Mouse (Mus musculus): Measurements from ENCODE around the gene Gm11096. TPM values are rescaled to one million over a fixed set of nuclear protein-coding genes. Genes with fewer than 3 reads are reported as not detected.
A peak's percentile ranks its signal among the peaks of the same experiment; 100 is the strongest.

Gm11096 gene
- polyA plus RNA-seq, 1 experiment from 2014 or later = not detected

DNA sequence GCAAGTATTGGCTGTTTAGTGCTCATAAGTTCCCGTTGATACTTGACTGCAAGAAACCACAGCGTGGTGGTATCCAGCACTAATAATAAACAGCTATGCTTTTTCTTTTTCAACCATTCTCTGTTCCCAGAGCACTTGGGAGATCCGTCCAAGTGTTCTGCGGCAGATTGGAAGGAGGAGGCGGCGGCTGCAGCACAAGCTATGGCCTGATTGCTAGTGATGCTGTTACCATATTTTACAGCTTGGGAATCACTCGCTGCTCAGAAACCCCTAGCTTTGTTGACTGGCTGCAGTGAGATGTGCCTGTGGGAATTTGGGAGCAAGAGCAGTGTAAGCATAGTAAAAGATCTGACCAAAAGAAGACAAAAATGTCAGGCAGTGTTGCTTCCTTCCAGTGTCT is 14.3 kb upstream of the Gm11096 start:
- H3K36me3 ChIP-seq = peaks cover 8% of the 10 kb centered on the region; the same call in 1 of the 2 replicates
- no peak overlapping the region for H3K4me2 ChIP-seq
- peaks cover 21% of the 10 kb centered on the region for H3K4me1 ChIP-seq (replicated peaks)
- H3K27ac ChIP-seq (replicated peaks) = no peak overlapping the region
- no peak for ATAC-seq (ENCODE audit: low read depth)
- 75% methylated on average over 7 of the region's 7 CpGs for WGBS
- no peak overlapping the region for H3K4me3 ChIP-seq
- H3K9ac ChIP-seq = no peak overlapping the region
- H3K9me3 ChIP-seq = no peaks in the 10 kb centered on the region
- no peaks in the 10 kb centered on the region for H3K27me3 ChIP-seq

DNA sequence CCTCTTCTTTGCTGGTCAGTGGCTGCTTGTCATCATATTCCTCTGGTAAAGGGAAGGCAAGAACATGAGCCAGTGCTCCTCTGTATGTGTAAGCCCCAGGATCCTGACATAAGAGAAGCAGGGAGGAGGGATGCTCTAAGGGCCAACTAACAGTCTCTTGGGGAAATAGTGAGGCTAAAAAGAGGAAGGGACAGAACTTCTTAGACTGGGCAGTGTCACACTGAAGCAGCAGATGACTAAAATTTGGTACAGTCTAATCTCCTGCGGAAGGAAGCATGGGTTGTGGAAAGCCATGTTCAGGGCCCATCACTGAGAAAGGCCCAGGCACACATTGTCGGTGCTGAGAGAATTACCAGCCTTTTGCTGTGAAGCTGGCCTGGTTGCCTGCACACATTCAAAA is 8.8 kb upstream of the Gm11096 start:
- Histone ChIP-seq H3K9me3 (no peaks in the 10 kb centered on the region), H3K4me3 (no peak overlapping the region), H3K4me1 (replicated peaks) (no peaks in the 10 kb centered on the region), H3K9ac (no peak overlapping the region), H3K27me3 (no peaks in the 10 kb centered on the region), H3K4me2 (no peak overlapping the region), H3K36me3 (0 out of 2 replicates have a peak, but pooled peaks cover 14% of the 10 kb centered on the region), H3K27ac (replicated peaks) (no peak overlapping the region)
- 84% methylated on average over 2 of the region's 2 CpGs for WGBS
- no peak for ATAC-seq (ENCODE audit: low read depth)

GRCm38 (mm10) chr17:81433148-81433547 is 8.4 kb upstream of the Gm11096 start:
- no peak overlapping the region for H3K4me3 ChIP-seq
- H3K9me3 ChIP-seq = no peaks in the 10 kb centered on the region
- no peak overlapping the region for H3K27ac ChIP-seq (replicated peaks)
- peaks cover 17% of the 10 kb centered on the region; the same call in 1 of the 2 replicates for H3K36me3 ChIP-seq
- 52% methylated on average over 5 of the region's 5 CpGs for WGBS
- no peaks in the 10 kb centered on the region for H3K4me1 ChIP-seq (replicated peaks)
- no peak overlapping the region for H3K9ac ChIP-seq
- ATAC-seq (ENCODE audit: low read depth) = no peak
- H3K4me2 ChIP-seq = no peak overlapping the region
- no peaks in the 10 kb centered on the region for H3K27me3 ChIP-seq

GRCm38 (mm10) chr17:81455269-81455668 is 13.7 kb downstream of the Gm11096 start:
- Histone ChIP-seq H3K9ac (no peak overlapping the region), H3K4me2 (no peak overlapping the region), H3K27ac (replicated peaks) (no peak overlapping the region), H3K36me3 (no peaks in the 10 kb centered on the region), H3K4me1 (replicated peaks) (no peaks in the 10 kb centered on the region), H3K4me3 (no peak overlapping the region), H3K9me3 (no peaks in the 10 kb centered on the region), H3K27me3 (no peaks in the 10 kb centered on the region)
- WGBS = 63% methylated on average over 3 of the region's 3 CpGs
- no peak for ATAC-seq (ENCODE audit: low read depth)

DNA sequence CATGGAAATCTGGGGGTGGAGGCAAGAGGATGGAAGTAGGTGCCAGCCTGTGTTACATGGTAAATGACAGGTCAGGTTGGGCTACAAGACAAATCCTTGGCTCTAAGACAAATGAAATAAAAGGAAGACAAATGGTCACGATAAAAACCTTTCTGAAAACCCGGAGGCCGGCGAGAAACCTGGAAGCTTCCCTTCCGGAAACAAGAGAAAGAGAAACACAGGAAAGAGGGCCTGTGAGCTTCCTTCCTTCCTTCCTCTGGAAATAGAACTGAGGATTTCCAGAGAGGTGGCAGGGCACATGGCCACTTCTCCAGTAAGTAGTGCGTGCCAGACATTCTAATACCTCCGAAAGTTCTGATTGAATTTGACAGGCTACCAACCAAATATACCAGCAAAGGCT is 14.4 kb downstream of the Gm11096 start:
- H3K4me2 ChIP-seq = no peak overlapping the region
- 76% methylated on average over 7 of the region's 7 CpGs for WGBS
- no peak for ATAC-seq (ENCODE audit: low read depth)
- no peaks in the 10 kb centered on the region for H3K36me3 ChIP-seq
- no peak overlapping the region for H3K9ac ChIP-seq
- H3K27ac ChIP-seq (replicated peaks) = no peak overlapping the region
- 0 out of 2 replicates have a peak, but pooled peaks cover 3% of the 10 kb centered on the region for H3K4me1 ChIP-seq (replicated peaks)
- no peaks in the 10 kb centered on the region for H3K9me3 ChIP-seq
- no peaks in the 10 kb centered on the region for H3K27me3 ChIP-seq
- no peak overlapping the region for H3K4me3 ChIP-seq

- no peak for ATAC-seq (ENCODE audit: low read depth)
- Histone ChIP-seq H3K36me3 (no peaks in the 10 kb centered on the region), H3K27me3 (no peaks in the 10 kb centered on the region), H3K4me3 (no peak overlapping the region), H3K4me2 (no peak overlapping the region), H3K9me3 (no peaks in the 10 kb centered on the region), H3K4me1 (replicated peaks) (0 out of 2 replicates have a peak, but pooled peaks cover 3% of the 10 kb centered on the region), H3K9ac (no peak overlapping the region), H3K27ac (replicated peaks) (no peak overlapping the region)
- 90% methylated on average over 3 of the region's 3 CpGs for WGBS
Measured at GRCm38 (mm10) chr17:81459379-81459778, 17.8 kb downstream of the Gm11096 start.

DNA sequence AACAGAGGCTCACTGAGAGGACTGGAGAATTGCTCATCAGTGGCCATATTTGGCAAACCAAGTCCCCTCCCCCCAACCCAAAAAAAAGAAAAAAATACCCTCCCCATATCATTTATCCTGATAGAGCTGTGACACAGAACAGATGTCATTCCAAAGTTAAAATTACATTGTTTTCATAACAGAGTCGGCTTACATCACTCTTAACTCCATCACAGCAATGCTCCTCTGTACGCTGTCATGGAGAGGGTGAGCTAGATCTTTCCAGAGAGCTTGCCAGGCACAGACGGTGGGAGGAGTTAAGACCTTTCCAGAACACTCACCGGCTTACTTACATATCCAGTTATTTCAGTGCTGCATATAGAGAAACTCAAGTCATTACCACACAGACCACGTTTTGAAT is 27.4 kb downstream of the Gm11096 start:
- no peak for ATAC-seq (ENCODE audit: low read depth)

DNA sequence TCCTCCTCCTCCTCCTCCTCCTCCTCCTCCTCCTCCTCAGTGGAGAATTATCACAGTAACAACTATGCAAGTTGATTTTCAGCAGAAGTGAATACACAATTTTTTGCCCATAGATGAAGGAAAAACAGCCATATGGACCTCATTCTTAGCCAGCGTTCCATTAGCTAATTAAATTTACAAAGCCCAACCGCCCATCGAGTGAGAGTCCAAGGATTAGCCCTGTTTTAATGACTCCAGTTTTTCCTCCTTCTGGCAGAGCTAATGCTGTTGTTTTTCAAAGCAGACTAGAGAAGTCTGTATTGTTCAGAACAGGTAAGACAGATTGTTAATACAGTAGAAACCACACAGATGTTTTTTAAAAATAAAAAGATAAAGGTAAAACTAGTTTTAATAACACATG is 31.8 kb downstream of the Gm11096 start:
- H3K27me3 ChIP-seq = no peaks in the 10 kb centered on the region
- no peak overlapping the region for H3K4me2 ChIP-seq
- no peak overlapping the region for H3K27ac ChIP-seq (replicated peaks)
- ATAC-seq (ENCODE audit: low read depth) = no peak
- H3K9ac ChIP-seq = no peak overlapping the region
- 73% methylated on average over 3 of the region's 3 CpGs for WGBS
- no peaks in the 10 kb centered on the region for H3K9me3 ChIP-seq
- no peaks in the 10 kb centered on the region for H3K36me3 ChIP-seq
- no peak overlapping the region for H3K4me3 ChIP-seq
- 0 out of 2 replicates have a peak, but pooled peaks cover under 1% of the 10 kb centered on the region for H3K4me1 ChIP-seq (replicated peaks)

More for the DNA sequence above, 27.4 kb downstream of the Gm11096 start:
- Histone ChIP-seq H3K4me1 (replicated peaks) (0 out of 2 replicates have a peak, but pooled peaks cover 3% of the 10 kb centered on the region), H3K4me2 (no peak overlapping the region), H3K9ac (no peak overlapping the region), H3K27me3 (no peaks in the 10 kb centered on the region), H3K9me3 (no peaks in the 10 kb centered on the region), H3K36me3 (no peaks in the 10 kb centered on the region), H3K27ac (replicated peaks) (no peak overlapping the region), H3K4me3 (no peak overlapping the region)
- 85% methylated on average over 5 of the region's 5 CpGs for WGBS

- no peak overlapping the region for H3K9ac ChIP-seq
- WGBS = 88% methylated on average over 1 of the region's 1 CpGs
- H3K27ac ChIP-seq (replicated peaks) = no peak overlapping the region
- ATAC-seq (ENCODE audit: low read depth) = no peak
- H3K4me1 ChIP-seq (replicated peaks) = peaks cover 23% of the 10 kb centered on the region
- no peak overlapping the region for H3K4me2 ChIP-seq
- no peaks in the 10 kb centered on the region for H3K9me3 ChIP-seq
- no peaks in the 10 kb centered on the region for H3K27me3 ChIP-seq
- no peak overlapping the region for H3K4me3 ChIP-seq
- H3K36me3 ChIP-seq = no peaks in the 10 kb centered on the region
Measured at GRCm38 (mm10) chr17:81477420-81477819, 35.9 kb downstream of the Gm11096 start.

DNA sequence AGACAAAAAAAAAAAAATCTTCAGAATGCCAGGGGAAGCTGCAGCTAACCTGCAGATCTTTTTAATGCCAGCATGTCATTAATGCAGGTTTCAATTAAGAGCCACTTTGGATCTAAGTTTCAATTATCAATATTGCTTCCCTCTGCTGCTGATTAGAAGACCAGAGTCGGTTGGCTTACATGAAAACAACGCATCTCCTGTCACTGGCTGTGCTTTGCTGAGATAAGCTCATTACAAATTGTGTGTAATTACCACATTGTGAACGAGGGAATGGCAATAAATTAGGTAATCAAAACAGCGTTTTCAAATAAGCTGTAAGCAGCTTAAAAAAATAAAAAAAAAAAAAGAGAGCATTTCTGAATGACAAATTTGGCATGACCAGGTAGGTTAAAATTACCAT is 38.2 kb downstream of the Gm11096 start:
- peak; percentile 76 for ATAC-seq (ENCODE audit: low read depth)
- no peak overlapping the region for H3K4me3 ChIP-seq
- no peak overlapping the region for H3K9ac ChIP-seq
- H3K27me3 ChIP-seq = no peaks in the 10 kb centered on the region
- 35% methylated on average over 4 of the region's 4 CpGs for WGBS
- no peaks in the 10 kb centered on the region for H3K36me3 ChIP-seq
- no peaks in the 10 kb centered on the region for H3K9me3 ChIP-seq
- peak overlapping the region; percentile 86 for H3K27ac ChIP-seq (replicated peaks)
- H3K4me2 ChIP-seq = peak overlapping the region; percentile 38
- peaks cover 23% of the 10 kb centered on the region for H3K4me1 ChIP-seq (replicated peaks)

- WGBS = 48% methylated on average over 21 of the region's 21 CpGs
- no peak overlapping the region for H3K9ac ChIP-seq
- no peaks in the 10 kb centered on the region for H3K36me3 ChIP-seq
- no peaks in the 10 kb centered on the region for H3K27me3 ChIP-seq
- H3K27ac ChIP-seq (replicated peaks) = peak overlapping the region; percentile 86
- no peaks in the 10 kb centered on the region for H3K9me3 ChIP-seq
- ATAC-seq (ENCODE audit: low read depth) = peak; percentile 90
- H3K4me2 ChIP-seq = peak overlapping the region; percentile 38
- H3K4me1 ChIP-seq (replicated peaks) = peaks cover 23% of the 10 kb centered on the region
- no peak overlapping the region for H3K4me3 ChIP-seq
Measured at GRCm38 (mm10) chr17:81480351-81481161, 39.0 kb downstream of the Gm11096 start.

DNA sequence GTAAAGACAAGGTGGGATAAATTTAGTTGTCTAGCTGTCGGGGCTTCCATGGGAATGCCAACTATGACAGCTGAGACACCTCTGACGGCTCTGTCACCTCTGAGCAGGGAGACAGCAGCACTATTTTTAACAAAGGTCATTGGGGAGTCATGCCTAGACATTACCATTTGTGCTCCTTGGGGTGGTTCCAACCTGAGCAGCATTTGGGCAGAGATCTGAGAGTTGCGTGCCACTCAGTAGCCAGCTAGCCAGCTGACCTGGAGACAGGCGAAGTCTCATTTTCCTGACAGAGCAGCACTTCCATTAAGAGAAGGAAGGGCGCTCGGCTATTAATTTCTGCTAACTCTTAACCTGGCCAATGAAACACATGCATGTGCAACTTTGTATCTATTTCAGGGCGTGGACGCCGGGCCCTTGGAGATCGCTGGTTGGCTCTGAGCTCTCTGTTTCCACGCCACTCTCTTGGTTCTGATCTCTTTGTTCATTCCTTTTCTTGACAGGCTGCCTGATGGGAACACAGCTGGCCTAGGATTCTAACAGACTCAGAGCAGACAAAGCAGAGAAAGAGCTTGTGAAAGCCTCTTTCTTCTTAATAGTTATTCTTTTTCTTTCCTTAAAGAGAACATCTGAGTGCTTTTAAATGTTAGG is 40.4 kb downstream of the Gm11096 start:
- H3K27ac ChIP-seq (replicated peaks) = peak overlapping the region; percentile 6; the same call in 1 of the 2 replicates
- 68% methylated on average over 11 of the region's 11 CpGs for WGBS
- ATAC-seq (ENCODE audit: low read depth) = no peak

More for the DNA sequence above, 40.4 kb downstream of the Gm11096 start:
- no peaks in the 10 kb centered on the region for H3K27me3 ChIP-seq
- no peak overlapping the region for H3K4me2 ChIP-seq
- no peak overlapping the region for H3K4me3 ChIP-seq
- H3K9me3 ChIP-seq = no peaks in the 10 kb centered on the region
- no peak overlapping the region for H3K9ac ChIP-seq
- peaks cover 28% of the 10 kb centered on the region for H3K4me1 ChIP-seq (replicated peaks)
- H3K36me3 ChIP-seq = no peaks in the 10 kb centered on the region
